In the genomic region with DNA sequence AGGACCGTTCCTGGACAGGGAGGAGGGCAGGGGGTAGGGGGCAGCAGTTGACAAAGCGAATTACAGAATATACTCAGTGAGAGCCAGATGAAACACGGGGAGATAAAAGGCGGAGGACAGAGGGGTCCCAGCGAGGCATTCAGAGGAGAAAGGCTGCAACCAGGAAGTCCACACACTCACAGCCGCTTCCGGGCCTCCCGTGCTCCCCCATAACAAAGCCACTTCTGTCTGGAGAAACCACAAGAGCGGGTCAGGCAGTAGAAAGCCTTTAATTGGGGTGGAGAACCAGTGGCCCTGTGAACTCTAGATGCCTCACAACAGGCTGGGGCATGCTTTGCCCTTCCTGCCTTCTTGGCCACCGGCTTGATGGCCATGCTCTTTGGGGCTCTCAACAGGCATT, we compare ENCODE assay signal across 12 mouse cellular contexts.
DNase-seq lines count a peak whose midpoint lies in the region; ATAC-seq and TF ChIP-seq lines count a peak whose summit lies in the region.
"Had no signal": no experiment of that assay in that cellular context is flagged by ENCODE, and none has a peak within 500 bp of the region (broad histone marks: within the 10 kb centered on the region; RNA-seq: fewer than 3 reads in every experiment).

No protein-coding gene starts in this region.

- 22% methylated on average over 10 of the region's 10 CpGs for WGBS in hindbrain, embryonic 10.5 days
- 23% methylated on average over 10 of the region's 10 CpGs for WGBS in hindbrain, embryonic 12.5 days
- 11% methylated on average over 10 of the region's 10 CpGs for WGBS in thymus, adult 2 months

- H3K9ac ChIP-seq in hindbrain, embryonic 12.5 days, result no peak overlapping the region
- H3K9ac ChIP-seq: liver, embryonic 14.5 days had no signal

- no peak for TF ChIP-seq CTCF in thymus, adult 2 months (IDR thresholded peaks at IDR 0.05; ENCODE audit: borderline replicate concordance, control insufficient read depth, extremely low read depth, insufficient read depth, low read length, poor library complexity)

- H3K9me3 ChIP-seq in hindbrain, embryonic 10.5 days, result no peaks in the 10 kb centered on the region
- no peaks in the 10 kb centered on the region for H3K9me3 ChIP-seq in hindbrain, embryonic 12.5 days (replicated peaks)

- no peak for ATAC-seq in hindbrain, embryonic 12.5 days (ENCODE audit: low FRiP score)
- peak; percentile 77 for ATAC-seq in megakaryocyte progenitor cell, adult 5-6 weeks (replicated peaks; ENCODE audit: poor library complexity)

- no peaks in the 10 kb centered on the region for H3K27me3 ChIP-seq in hindbrain, embryonic 10.5 days (ENCODE audit: insufficient read depth, poor library complexity, severe bottlenecking)
- no peaks in the 10 kb centered on the region for H3K27me3 ChIP-seq in hindbrain, embryonic 12.5 days
- no peaks in the 10 kb centered on the region for H3K27me3 ChIP-seq in thymus, adult 2 months (ENCODE audit: control insufficient read depth, insufficient read depth, low read length)

- TF ChIP-seq POLR2A in thymus, adult 2 months (IDR thresholded peaks at IDR 0.05; ENCODE audit: control insufficient read depth, extremely low read depth, insufficient read depth, low read length, poor library complexity), result no peak

- peak; percentile 36 for DNase-seq in hindbrain, embryonic 10.5 days (ENCODE audit: low spot score)
- DNase-seq in thymus, postnatal 0 days (ENCODE audit: low spot score), result peak; percentile 23
- no peak for DNase-seq in thymus, adult 2 months
- DNase-seq in embryo, embryonic 11 days, result peak; percentile 25
- DNase-seq in frontal cortex, postnatal 10 days (ENCODE audit: low spot score in 2 of 2), result no peak
- no peak for DNase-seq in adrenal gland, postnatal 10 days
- DNase-seq: cerebellum, adult 11-12 months; heart, adult 2 months; kidney, postnatal 10 days had no signal

- no peak overlapping the region for H3K4me3 ChIP-seq in hindbrain, embryonic 10.5 days
- H3K4me3 ChIP-seq in hindbrain, embryonic 12.5 days, result no peak overlapping the region
- H3K4me3 ChIP-seq in thymus, adult 2 months (ENCODE audit: control insufficient read depth, insufficient read depth, low read length), result no peak overlapping the region
- H3K4me3 ChIP-seq: heart, adult 2 months had no signal

- no peak overlapping the region for H3K4me2 ChIP-seq in hindbrain, embryonic 12.5 days (replicated peaks)

- H3K36me3 ChIP-seq in hindbrain, embryonic 10.5 days, result no peaks in the 10 kb centered on the region
- no peaks in the 10 kb centered on the region for H3K36me3 ChIP-seq in hindbrain, embryonic 12.5 days
- H3K36me3 ChIP-seq in thymus, adult 2 months (ENCODE audit: control insufficient read depth, insufficient read depth, low read length), result no peaks in the 10 kb centered on the region

- H3K4me1 ChIP-seq in hindbrain, embryonic 10.5 days (replicated peaks), result peaks cover 6% of the 10 kb centered on the region
- H3K4me1 ChIP-seq in hindbrain, embryonic 12.5 days, result no peaks in the 10 kb centered on the region
- peaks cover 7% of the 10 kb centered on the region for H3K4me1 ChIP-seq in thymus, adult 2 months (replicated peaks; ENCODE audit: control insufficient read depth, insufficient read depth, low read length)

- H3K27ac ChIP-seq in hindbrain, embryonic 10.5 days, result peak overlapping the region; percentile 54; the same call in 1 of the 2 replicates
- no peak overlapping the region for H3K27ac ChIP-seq in hindbrain, embryonic 12.5 days
- H3K27ac ChIP-seq in thymus, adult 2 months (ENCODE audit: control insufficient read depth, insufficient read depth, low read length), result no peak overlapping the region; the same call in 1 of the 2 replicates
- H3K27ac ChIP-seq: heart, adult 2 months; liver, embryonic 14.5 days had no signal

Comparison
In these comparisons a context has a peak if more than half of its experiments do, and no peak if none do; other contexts are left out.
1. DNase-seq: peak in hindbrain, embryonic 10.5 days (single experiment), thymus, postnatal 0 days (single experiment) and embryo, embryonic 11 days (single experiment); none in thymus, adult 2 months (single experiment), frontal cortex, postnatal 10 days (0 of 2) and adrenal gland, postnatal 10 days (single experiment).